Mouse (Mus musculus): ENCODE measurements at regions not wholly inside any gene's neighbourhood (a gene's known extent, or its start where the extent isn't known, plus 50 kb on each side); places are given as distances from the start of the nearest gene placed in this dataset.

- Histone ChIP-seq H3K27me3 (ENCODE audit: control insufficient read depth, insufficient read depth, low read depth, low read length) (no peaks in the 10 kb centered on the region; the same call in 1 of the 2 replicates), H3K4me2 (ENCODE audit: low read depth, low read length) (no peak overlapping the region), H3K9me3 (replicated peaks; ENCODE audit: control insufficient read depth, low read length) (no peaks in the 10 kb centered on the region), H3K9ac (ENCODE audit: low read depth, low read length) (no peak overlapping the region), H3K4me3 (ENCODE audit: low read depth, low read length) (no peak overlapping the region), H3K36me3 (ENCODE audit: control insufficient read depth, insufficient read depth) (no peaks in the 10 kb centered on the region), H3K4me1 (ENCODE audit: control insufficient read depth, low read depth, low read length) (no peaks in the 10 kb centered on the region), H3K27ac (ENCODE audit: low read length) (peak overlapping the region; percentile 71)
- 31% methylated on average over 1 of the region's 1 CpGs for WGBS (ENCODE audit: insufficient replicate concordance)
- no peak for ATAC-seq (ENCODE audit: low read depth)
Observed at GRCm38 (mm10) chrX:12375796-12376195, 211.8 kb upstream of the Atp6ap2 start.

GRCm38 (mm10) chrX:12376238-12376980 is 211.2 kb upstream of the Atp6ap2 start:
- peak overlapping the region; percentile 71 for H3K27ac ChIP-seq (ENCODE audit: low read length)
- no peak overlapping the region for H3K4me2 ChIP-seq (ENCODE audit: low read depth, low read length)
- H3K4me1 ChIP-seq (ENCODE audit: control insufficient read depth, low read depth, low read length): no peaks in the 10 kb centered on the region
- no peaks in the 10 kb centered on the region; the same call in 1 of the 2 replicates for H3K27me3 ChIP-seq (ENCODE audit: control insufficient read depth, insufficient read depth, low read depth, low read length)
- no peak overlapping the region for H3K9ac ChIP-seq (ENCODE audit: low read depth, low read length)
- H3K9me3 ChIP-seq (replicated peaks; ENCODE audit: control insufficient read depth, low read length): no peaks in the 10 kb centered on the region
- WGBS (ENCODE audit: insufficient replicate concordance): 47% methylated on average over 6 of the region's 6 CpGs
- H3K36me3 ChIP-seq (ENCODE audit: control insufficient read depth, insufficient read depth): no peaks in the 10 kb centered on the region
- no peak overlapping the region for H3K4me3 ChIP-seq (ENCODE audit: low read depth, low read length)
- ATAC-seq (ENCODE audit: low read depth): peak; percentile 92

GRCm38 (mm10) chrX:12377441-12377840 is 210.2 kb upstream of the Atp6ap2 start:
- Histone ChIP-seq H3K9ac (ENCODE audit: low read depth, low read length) (no peak overlapping the region), H3K27me3 (ENCODE audit: control insufficient read depth, insufficient read depth, low read depth, low read length) (no peaks in the 10 kb centered on the region; the same call in 1 of the 2 replicates), H3K36me3 (ENCODE audit: control insufficient read depth, insufficient read depth) (no peaks in the 10 kb centered on the region), H3K9me3 (replicated peaks; ENCODE audit: control insufficient read depth, low read length) (no peaks in the 10 kb centered on the region), H3K4me3 (ENCODE audit: low read depth, low read length) (no peak overlapping the region), H3K4me1 (ENCODE audit: control insufficient read depth, low read depth, low read length) (no peaks in the 10 kb centered on the region), H3K4me2 (ENCODE audit: low read depth, low read length) (no peak overlapping the region), H3K27ac (ENCODE audit: low read length) (no peak overlapping the region)
- ATAC-seq (ENCODE audit: low read depth): no peak
- WGBS (ENCODE audit: insufficient replicate concordance): 58% methylated on average over 7 of the region's 7 CpGs

- no peak overlapping the region for H3K27ac ChIP-seq (ENCODE audit: low read length)
- no peaks in the 10 kb centered on the region for H3K36me3 ChIP-seq (ENCODE audit: control insufficient read depth, insufficient read depth)
- H3K4me2 ChIP-seq (ENCODE audit: low read depth, low read length): no peak overlapping the region
- 65% methylated on average over 7 of the region's 7 CpGs for WGBS (ENCODE audit: insufficient replicate concordance)
- no peak overlapping the region for H3K9ac ChIP-seq (ENCODE audit: low read depth, low read length)
- ATAC-seq (ENCODE audit: low read depth): no peak
- H3K9me3 ChIP-seq (replicated peaks; ENCODE audit: control insufficient read depth, low read length): no peaks in the 10 kb centered on the region
- no peaks in the 10 kb centered on the region for H3K27me3 ChIP-seq (ENCODE audit: control insufficient read depth, insufficient read depth, low read depth, low read length)
- H3K4me3 ChIP-seq (ENCODE audit: low read depth, low read length): no peak overlapping the region
- H3K4me1 ChIP-seq (ENCODE audit: control insufficient read depth, low read depth, low read length): no peaks in the 10 kb centered on the region
Observed at GRCm38 (mm10) chrX:12392145-12392825, 195.3 kb upstream of the Atp6ap2 start.

- Histone ChIP-seq H3K9me3 (replicated peaks; ENCODE audit: control insufficient read depth, low read length) (no peaks in the 10 kb centered on the region), H3K9ac (ENCODE audit: low read depth, low read length) (no peak overlapping the region), H3K4me3 (ENCODE audit: low read depth, low read length) (no peak overlapping the region), H3K36me3 (ENCODE audit: control insufficient read depth, insufficient read depth) (no peaks in the 10 kb centered on the region), H3K4me1 (ENCODE audit: control insufficient read depth, low read depth, low read length) (no peaks in the 10 kb centered on the region), H3K4me2 (ENCODE audit: low read depth, low read length) (no peak overlapping the region), H3K27ac (ENCODE audit: low read length) (no peak overlapping the region), H3K27me3 (ENCODE audit: control insufficient read depth, insufficient read depth, low read depth, low read length) (no peaks in the 10 kb centered on the region)
- WGBS (ENCODE audit: insufficient replicate concordance): 47% methylated on average over 3 of the region's 3 CpGs
- ATAC-seq (ENCODE audit: low read depth): no peak
Observed at GRCm38 (mm10) chrX:12409319-12409718, 178.3 kb upstream of the Atp6ap2 start.

GRCm38 (mm10) chrX:12425566-12425965 is 162.0 kb upstream of the Atp6ap2 start:
- H3K27me3 ChIP-seq (ENCODE audit: control insufficient read depth, insufficient read depth, low read depth, low read length): no peaks in the 10 kb centered on the region
- WGBS (ENCODE audit: insufficient replicate concordance): 57% methylated on average over 6 of the region's 6 CpGs

GRCm38 (mm10) chrX:12426664-12427063 is 160.9 kb upstream of the Atp6ap2 start:
- H3K27me3 ChIP-seq (ENCODE audit: control insufficient read depth, insufficient read depth, low read depth, low read length): no peaks in the 10 kb centered on the region
- no peaks in the 10 kb centered on the region for H3K9me3 ChIP-seq (replicated peaks; ENCODE audit: control insufficient read depth, low read length)
- H3K9ac ChIP-seq (ENCODE audit: low read depth, low read length): no peak overlapping the region
- H3K27ac ChIP-seq (ENCODE audit: low read length): no peak overlapping the region
- H3K36me3 ChIP-seq (ENCODE audit: control insufficient read depth, insufficient read depth): no peaks in the 10 kb centered on the region
- 79% methylated on average over 4 of the region's 4 CpGs for WGBS (ENCODE audit: insufficient replicate concordance)
- H3K4me3 ChIP-seq (ENCODE audit: low read depth, low read length): no peak overlapping the region
- H3K4me1 ChIP-seq (ENCODE audit: control insufficient read depth, low read depth, low read length): no peaks in the 10 kb centered on the region
- no peak overlapping the region for H3K4me2 ChIP-seq (ENCODE audit: low read depth, low read length)
- ATAC-seq (ENCODE audit: low read depth): no peak

More at GRCm38 (mm10) chrX:12425566-12425965, 162.0 kb upstream of the Atp6ap2 start:
- no peak for ATAC-seq (ENCODE audit: low read depth)
- Histone ChIP-seq H3K9me3 (replicated peaks; ENCODE audit: control insufficient read depth, low read length) (no peaks in the 10 kb centered on the region), H3K36me3 (ENCODE audit: control insufficient read depth, insufficient read depth) (no peaks in the 10 kb centered on the region), H3K9ac (ENCODE audit: low read depth, low read length) (no peak overlapping the region), H3K27ac (ENCODE audit: low read length) (no peak overlapping the region), H3K4me1 (ENCODE audit: control insufficient read depth, low read depth, low read length) (no peaks in the 10 kb centered on the region), H3K4me3 (ENCODE audit: low read depth, low read length) (no peak overlapping the region), H3K4me2 (ENCODE audit: low read depth, low read length) (no peak overlapping the region)

GRCm38 (mm10) chrX:12432289-12432688 is 155.3 kb upstream of the Atp6ap2 start:
- WGBS (ENCODE audit: insufficient replicate concordance): 67% methylated on average over 2 of the region's 2 CpGs
- Histone ChIP-seq H3K9ac (ENCODE audit: low read depth, low read length) (no peak overlapping the region), H3K27ac (ENCODE audit: low read length) (no peak overlapping the region), H3K27me3 (ENCODE audit: control insufficient read depth, insufficient read depth, low read depth, low read length) (no peaks in the 10 kb centered on the region), H3K4me3 (ENCODE audit: low read depth, low read length) (no peak overlapping the region), H3K36me3 (ENCODE audit: control insufficient read depth, insufficient read depth) (no peaks in the 10 kb centered on the region), H3K4me2 (ENCODE audit: low read depth, low read length) (no peak overlapping the region), H3K4me1 (ENCODE audit: control insufficient read depth, low read depth, low read length) (no peaks in the 10 kb centered on the region), H3K9me3 (replicated peaks; ENCODE audit: control insufficient read depth, low read length) (no peaks in the 10 kb centered on the region)
- no peak for ATAC-seq (ENCODE audit: low read depth)

GRCm38 (mm10) chrX:12435656-12436055 is 151.9 kb upstream of the Atp6ap2 start:
- Histone ChIP-seq H3K27ac (ENCODE audit: low read length) (no peak overlapping the region), H3K9me3 (replicated peaks; ENCODE audit: control insufficient read depth, low read length) (no peaks in the 10 kb centered on the region), H3K4me1 (ENCODE audit: control insufficient read depth, low read depth, low read length) (no peaks in the 10 kb centered on the region), H3K36me3 (ENCODE audit: control insufficient read depth, insufficient read depth) (no peaks in the 10 kb centered on the region), H3K9ac (ENCODE audit: low read depth, low read length) (no peak overlapping the region), H3K4me2 (ENCODE audit: low read depth, low read length) (no peak overlapping the region), H3K4me3 (ENCODE audit: low read depth, low read length) (no peak overlapping the region), H3K27me3 (ENCODE audit: control insufficient read depth, insufficient read depth, low read depth, low read length) (no peaks in the 10 kb centered on the region)
- WGBS (ENCODE audit: insufficient replicate concordance): 56% methylated on average over 8 of the region's 8 CpGs
- ATAC-seq (ENCODE audit: low read depth): no peak
